Comparison of ENCODE assay signal across 8 mouse cellular contexts in genomic region chrX:136115419-136115961, GRCm38 (mm10). TPM values are rescaled to one million over a fixed set of nuclear protein-coding genes. Genes with fewer than 3 reads are reported as not detected.
DNase-seq lines count a peak whose midpoint lies in the region; ATAC-seq lines count a peak whose summit lies in the region.

No protein-coding gene starts in this region.

- H3K36me3 ChIP-seq in heart, embryonic 11.5 days (ENCODE audit: control insufficient read depth, insufficient read depth, low read length): no peaks in the 10 kb centered on the region
- no peaks in the 10 kb centered on the region for H3K36me3 ChIP-seq in hindbrain, embryonic 14.5 days (replicated peaks; ENCODE audit: control insufficient read depth, insufficient read depth)
- H3K36me3 ChIP-seq in limb, embryonic 12.5 days: no peaks in the 10 kb centered on the region

- DNase-seq in heart, postnatal 36 days: no peak
- peak; percentile 68 for DNase-seq in WW6 (ENCODE audit: low read depth, low spot score)
- peak; percentile 84 for DNase-seq in embryo, embryonic 9.5 days (ENCODE audit: extremely low spot score)
- DNase-seq in hindbrain, embryonic 14.5 days (ENCODE audit: low spot score): peak; percentile 83
- peak; percentile 26 for DNase-seq in ovary, postnatal 36 days (ENCODE audit: low spot score)
- DNase-seq in spleen, postnatal 36 days (ENCODE audit: low spot score in 2 of 2): no peak

- peak overlapping the region; percentile 40 for H3K4me3 ChIP-seq in heart, embryonic 11.5 days (ENCODE audit: low read depth, low read length)
- peak overlapping the region; percentile 40 for H3K4me3 ChIP-seq in hindbrain, embryonic 14.5 days (replicated peaks; ENCODE audit: low read length)
- peak overlapping the region; percentile 42 for H3K4me3 ChIP-seq in limb, embryonic 12.5 days (replicated peaks)

- H3K27ac ChIP-seq in heart, embryonic 11.5 days (ENCODE audit: low read depth, low read length): peak overlapping the region; percentile 41; the same call in 1 of the 2 replicates
- H3K27ac ChIP-seq in hindbrain, embryonic 14.5 days: peak overlapping the region; percentile 91
- H3K27ac ChIP-seq in limb, embryonic 12.5 days: peak overlapping the region; percentile 45; the same call in 1 of the 2 replicates

- H3K4me1 ChIP-seq in heart, embryonic 11.5 days (ENCODE audit: control insufficient read depth, insufficient read depth, low read length): no peaks in the 10 kb centered on the region
- H3K4me1 ChIP-seq in hindbrain, embryonic 14.5 days (replicated peaks; ENCODE audit: control insufficient read depth, insufficient read depth, low read length): no peaks in the 10 kb centered on the region
- no peaks in the 10 kb centered on the region for H3K4me1 ChIP-seq in limb, embryonic 12.5 days (replicated peaks)

- intact Hi-C loops in heart, postnatal 36 days (cut with DNase I): no loop called here

- 0 out of 2 replicates have a peak overlapping the region, but pooled peaks have one; percentile 47 for H3K9ac ChIP-seq in heart, embryonic 11.5 days (ENCODE audit: low read depth, low read length)
- H3K9ac ChIP-seq in hindbrain, embryonic 14.5 days: peak overlapping the region; percentile 57
- no peak overlapping the region for H3K9ac ChIP-seq in limb, embryonic 12.5 days (replicated peaks)

- no peaks in the 10 kb centered on the region for H3K9me3 ChIP-seq in heart, embryonic 11.5 days (replicated peaks; ENCODE audit: control insufficient read depth, low read length)
- H3K9me3 ChIP-seq in hindbrain, embryonic 14.5 days (ENCODE audit: control insufficient read depth, low read length): no peaks in the 10 kb centered on the region
- no peaks in the 10 kb centered on the region for H3K9me3 ChIP-seq in limb, embryonic 12.5 days

- ATAC-seq in heart, embryonic 11.5 days (replicated peaks; ENCODE audit: insufficient number of reproducible peaks, low FRiP score, low TSS enrichment): peak; percentile 85
- peak; percentile 99 for ATAC-seq in hindbrain, embryonic 14.5 days (ENCODE audit: low FRiP score)
- peak; percentile 98 for ATAC-seq in limb, embryonic 12.5 days (ENCODE audit: insufficient number of reproducible peaks, insufficient read depth, low FRiP score, low TSS enrichment, low read depth)

- H3K4me2 ChIP-seq in heart, embryonic 11.5 days: peak overlapping the region; percentile 59
- H3K4me2 ChIP-seq in hindbrain, embryonic 14.5 days (replicated peaks): peak overlapping the region; percentile 53
- peak overlapping the region; percentile 54 for H3K4me2 ChIP-seq in limb, embryonic 12.5 days

- 18% methylated on average over 23 of the region's 23 CpGs for WGBS in heart, embryonic 11.5 days (ENCODE audit: insufficient replicate concordance)
- 29% methylated on average over 23 of the region's 23 CpGs for WGBS in hindbrain, embryonic 14.5 days
- WGBS in limb, embryonic 12.5 days: 15% methylated on average over 23 of the region's 23 CpGs

- no peaks in the 10 kb centered on the region for H3K27me3 ChIP-seq in heart, embryonic 11.5 days (ENCODE audit: control insufficient read depth, insufficient read depth, low read length)
- H3K27me3 ChIP-seq in hindbrain, embryonic 14.5 days (ENCODE audit: control insufficient read depth, insufficient read depth, low read length): peaks cover 3% of the 10 kb centered on the region; the same call in 1 of the 2 replicates
- H3K27me3 ChIP-seq in limb, embryonic 12.5 days: peaks cover 11% of the 10 kb centered on the region; the same call in 1 of the 2 replicates

RNA-seq across cellular contexts. Expression of gene Bex4, which starts 23.3 kb away (rescaled TPM):
- 221 and 236 TPM in 2 replicates for polyA plus RNA-seq in heart, embryonic 11.5 days (2014; fragmentation: Nextera tagmentation; extraction: Ambion mirVana)
- 1 to 10 TPM in 1 of 2 experiments, under 1 TPM in 1; 0.49 to 1.2 TPM for total RNA-seq in heart, postnatal 36 days (2021)
- 140 TPM in 2 replicates for polyA plus RNA-seq in hindbrain, embryonic 14.5 days (2014; fragmentation: Nextera tagmentation; extraction: Ambion mirVana)
- 59.3 and 71.3 TPM in 2 replicates for polyA plus RNA-seq in limb, embryonic 12.5 days (2016; fragmentation: Nextera tagmentation; extraction: Ambion mirVana)

RNA-seq across cellular contexts. Expression of gene Nxf3, which starts 30.4 kb away (rescaled TPM):
- polyA plus RNA-seq in heart, embryonic 11.5 days (2014; fragmentation: Nextera tagmentation; extraction: Ambion mirVana): 0.53 and 0.56 TPM in 2 replicates
- total RNA-seq in heart, postnatal 36 days (2021): under 1 TPM in 1 of 2 experiments, not detected in 1; 0.17 TPM
- polyA plus RNA-seq in hindbrain, embryonic 14.5 days (2014; fragmentation: Nextera tagmentation; extraction: Ambion mirVana): not detected in 2 replicates
- polyA plus RNA-seq in limb, embryonic 12.5 days (2016; fragmentation: Nextera tagmentation; extraction: Ambion mirVana): not detected in 2 replicates

RNA-seq across cellular contexts. Expression of gene Bex2, which starts 47.5 kb away (rescaled TPM):
- 58.7 and 66.7 TPM in 2 replicates for polyA plus RNA-seq in heart, embryonic 11.5 days (2014; fragmentation: Nextera tagmentation; extraction: Ambion mirVana)
- not detected for total RNA-seq in heart, postnatal 36 days (2021)
- polyA plus RNA-seq in hindbrain, embryonic 14.5 days (2014; fragmentation: Nextera tagmentation; extraction: Ambion mirVana): 553 and 572 TPM in 2 replicates
- 218 and 236 TPM in 2 replicates for polyA plus RNA-seq in limb, embryonic 12.5 days (2016; fragmentation: Nextera tagmentation; extraction: Ambion mirVana)

RNA-seq across cellular contexts. Expression of gene Tceal8, which starts 56.7 kb away (rescaled TPM):
- 281 and 290 TPM in 2 replicates for polyA plus RNA-seq in heart, embryonic 11.5 days (2014; fragmentation: Nextera tagmentation; extraction: Ambion mirVana)
- 10 to 100 TPM; 17.0 to 19.2 TPM for total RNA-seq in heart, postnatal 36 days (2021)
- 129 and 130 TPM in 2 replicates for polyA plus RNA-seq in hindbrain, embryonic 14.5 days (2014; fragmentation: Nextera tagmentation; extraction: Ambion mirVana)
- polyA plus RNA-seq in limb, embryonic 12.5 days (2016; fragmentation: Nextera tagmentation; extraction: Ambion mirVana): 189 and 197 TPM in 2 replicates

Comparison
In these comparisons a context has a peak if more than half of its experiments do, and no peak if none do; other contexts are left out.
1. H3K27ac ChIP-seq: peak in every context shown above with its lines; median percentile 91 in hindbrain, embryonic 14.5 days; 45 in limb, embryonic 12.5 days; 41 in heart, embryonic 11.5 days.
2. DNase-seq: peak in WW6 (single experiment), embryo, embryonic 9.5 days (single experiment), hindbrain, embryonic 14.5 days (single experiment) and ovary, postnatal 36 days (single experiment); none in heart, postnatal 36 days (0 of 2) and spleen, postnatal 36 days (0 of 2).
3. Peak in every context shown above with its lines, with median percentiles within 50 percentile points of each other: ATAC-seq, H3K4me2 ChIP-seq and H3K4me3 ChIP-seq.